Comparison of ENCODE assay signal across 8 mouse cellular contexts in the genomic region with DNA sequence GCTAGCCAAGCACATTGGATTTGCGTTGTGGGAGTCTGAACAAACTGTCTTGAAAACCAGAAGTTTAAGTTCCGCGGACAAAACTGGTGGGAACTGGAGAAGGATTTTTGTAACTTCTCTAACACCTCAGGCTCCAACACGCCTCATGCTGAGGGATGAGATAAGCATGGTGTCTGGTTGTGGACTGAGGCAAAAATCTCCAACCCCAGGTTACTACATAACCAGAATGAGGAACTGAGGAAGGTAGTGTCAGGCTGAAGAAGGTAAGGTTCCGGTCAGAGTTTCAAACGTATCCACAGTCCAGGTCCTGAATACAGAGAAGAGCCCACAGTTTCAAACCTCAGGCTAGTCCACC. TPM values are rescaled to one million over a fixed set of nuclear protein-coding genes. Genes with fewer than 3 reads are reported as not detected.
DNase-seq lines count a peak whose midpoint lies in the region; ATAC-seq and TF ChIP-seq lines count a peak whose summit lies in the region.

No protein-coding gene starts in this region.

- H3K9me3 ChIP-seq in kidney, postnatal 0 days (replicated peaks; ENCODE audit: low read length): no peaks in the 10 kb centered on the region
- no peaks in the 10 kb centered on the region for H3K9me3 ChIP-seq in embryonic facial prominence, embryonic 12.5 days
- H3K9me3 ChIP-seq in intestine, embryonic 14.5 days (ENCODE audit: control insufficient read depth, low read length): no peaks in the 10 kb centered on the region
- H3K9me3 ChIP-seq in midbrain, embryonic 16.5 days (replicated peaks; ENCODE audit: control insufficient read depth, low read length, poor library complexity, severe bottlenecking): no peaks in the 10 kb centered on the region

- H3K4me3 ChIP-seq in kidney, postnatal 0 days (replicated peaks; ENCODE audit: low read depth, low read length): peak overlapping the region; percentile 81
- H3K4me3 ChIP-seq in embryonic facial prominence, embryonic 12.5 days: peak overlapping the region; percentile 73
- H3K4me3 ChIP-seq in intestine, embryonic 14.5 days (ENCODE audit: low read depth, low read length): peak overlapping the region; percentile 58
- peak overlapping the region; percentile 81 for H3K4me3 ChIP-seq in midbrain, embryonic 16.5 days (ENCODE audit: low read depth, low read length)

- DNase-seq in kidney, postnatal 0 days (ENCODE audit: low spot score): no peak
- no peak for DNase-seq in kidney, adult 18-20 months
- DNase-seq in intestine, embryonic 14.5 days (ENCODE audit: low spot score): no peak
- no peak for DNase-seq in embryo, embryonic 10 days (ENCODE audit: low spot score)
- DNase-seq in frontal cortex, adult 2 months (ENCODE audit: extremely low spot score in 1 of 2, low spot score in 1 of 2): no peak

- no peak for TF ChIP-seq CTCF in kidney, postnatal 0 days (IDR thresholded peaks at IDR 0.05; ENCODE audit: low read depth)

- no peaks in the 10 kb centered on the region for H3K36me3 ChIP-seq in kidney, postnatal 0 days (ENCODE audit: insufficient read depth, low read length)
- no peaks in the 10 kb centered on the region for H3K36me3 ChIP-seq in embryonic facial prominence, embryonic 12.5 days
- no peaks in the 10 kb centered on the region for H3K36me3 ChIP-seq in intestine, embryonic 14.5 days (ENCODE audit: control insufficient read depth, insufficient read depth, low read length)
- no peaks in the 10 kb centered on the region for H3K36me3 ChIP-seq in midbrain, embryonic 16.5 days (ENCODE audit: control insufficient read depth, insufficient read depth, low read length)

- no peak for ATAC-seq in kidney, postnatal 0 days (replicated peaks; ENCODE audit: low FRiP score, low read depth)
- no peak; the same call in 1 of the 2 replicates for ATAC-seq in embryonic facial prominence, embryonic 12.5 days (ENCODE audit: insufficient number of reproducible peaks, insufficient read depth, low FRiP score, low TSS enrichment)
- no peak; the same call in 1 of the 2 replicates for ATAC-seq in intestine, embryonic 14.5 days (replicated peaks; ENCODE audit: low FRiP score, low TSS enrichment, low read depth)
- ATAC-seq in midbrain, embryonic 16.5 days: no peak
- ATAC-seq in frontal cortex, adult (ENCODE audit: low TSS enrichment): no peak; the same call in 1 of the 2 replicates

- H3K4me1 ChIP-seq in kidney, postnatal 0 days (replicated peaks; ENCODE audit: insufficient read depth, low read length): peaks cover 13% of the 10 kb centered on the region; the same call in 1 of the 2 replicates
- peaks cover 17% of the 10 kb centered on the region; the same call in 1 of the 2 replicates for H3K4me1 ChIP-seq in embryonic facial prominence, embryonic 12.5 days
- peaks cover 18% of the 10 kb centered on the region for H3K4me1 ChIP-seq in intestine, embryonic 14.5 days (replicated peaks; ENCODE audit: control insufficient read depth, insufficient read depth, low read length)
- H3K4me1 ChIP-seq in midbrain, embryonic 16.5 days (ENCODE audit: control insufficient read depth, insufficient read depth, low read length): peaks cover 6% of the 10 kb centered on the region

- H3K4me2 ChIP-seq in kidney, postnatal 0 days (ENCODE audit: low read length): peak overlapping the region; percentile 86
- peak overlapping the region; percentile 64 for H3K4me2 ChIP-seq in embryonic facial prominence, embryonic 12.5 days (replicated peaks)
- peak overlapping the region; percentile 65 for H3K4me2 ChIP-seq in intestine, embryonic 14.5 days (ENCODE audit: low read length)
- H3K4me2 ChIP-seq in midbrain, embryonic 16.5 days (ENCODE audit: low read length): peak overlapping the region; percentile 89

- no peaks in the 10 kb centered on the region for H3K27me3 ChIP-seq in kidney, postnatal 0 days (ENCODE audit: insufficient read depth, low read length)
- no peaks in the 10 kb centered on the region for H3K27me3 ChIP-seq in embryonic facial prominence, embryonic 12.5 days
- H3K27me3 ChIP-seq in intestine, embryonic 14.5 days (replicated peaks; ENCODE audit: control insufficient read depth, insufficient read depth, low read length): no peaks in the 10 kb centered on the region
- no peaks in the 10 kb centered on the region for H3K27me3 ChIP-seq in midbrain, embryonic 16.5 days (ENCODE audit: control insufficient read depth, insufficient read depth, low read depth, low read length)

- WGBS in kidney, postnatal 0 days: 35% methylated on average over 6 of the region's 6 CpGs
- WGBS in embryonic facial prominence, embryonic 12.5 days: 29% methylated on average over 6 of the region's 6 CpGs
- 27% methylated on average over 6 of the region's 6 CpGs for WGBS in intestine, embryonic 14.5 days
- 31% methylated on average over 6 of the region's 6 CpGs for whole genome bisulfite sequencing in midbrain, embryonic 16.5 days

- 0 out of 2 replicates have a peak overlapping the region, but pooled peaks have one; percentile 47 for H3K27ac ChIP-seq in kidney, postnatal 0 days
- no peak overlapping the region for H3K27ac ChIP-seq in embryonic facial prominence, embryonic 12.5 days
- no peak overlapping the region for H3K27ac ChIP-seq in intestine, embryonic 14.5 days (ENCODE audit: low read depth)
- H3K27ac ChIP-seq in midbrain, embryonic 16.5 days (ENCODE audit: low read length): no peak overlapping the region

- H3K9ac ChIP-seq in kidney, postnatal 0 days (ENCODE audit: low read depth, low read length): no peak overlapping the region
- no peak overlapping the region for H3K9ac ChIP-seq in embryonic facial prominence, embryonic 12.5 days
- H3K9ac ChIP-seq in intestine, embryonic 14.5 days (ENCODE audit: low read length): no peak overlapping the region
- no peak overlapping the region for H3K9ac ChIP-seq in midbrain, embryonic 16.5 days (ENCODE audit: low read depth, low read length)

RNA-seq across cellular contexts. Expression of a gene that starts 0.5 kb away (rescaled TPM):
- 69.2 and 75.7 TPM in 2 replicates for polyA plus RNA-seq in kidney, postnatal 0 days (2015; fragmentation: Nextera tagmentation; extraction: Ambion mirVana)
- 31.0 and 33.5 TPM in 2 replicates for polyA plus RNA-seq in embryonic facial prominence, embryonic 12.5 days (2016; fragmentation: Nextera tagmentation; extraction: Ambion mirVana)
- polyA plus RNA-seq in intestine, embryonic 14.5 days (2014; fragmentation: Nextera tagmentation; extraction: Ambion mirVana): 82.2 and 85.2 TPM in 2 replicates
- 19.4 and 20.0 TPM in 2 replicates for polyA plus RNA-seq in midbrain, embryonic 16.5 days (2015; fragmentation: Nextera tagmentation; extraction: Ambion mirVana)
- polyA plus RNA-seq in frontal cortex, adult 2 months (2012; rRNA removed): 19.4 and 22.7 TPM in 2 replicates

RNA-seq across cellular contexts. Expression of a gene that starts 30.5 kb away (rescaled TPM):
- polyA plus RNA-seq in kidney, postnatal 0 days (2015; fragmentation: Nextera tagmentation; extraction: Ambion mirVana): not detected in 2 replicates
- not detected in 2 replicates for polyA plus RNA-seq in embryonic facial prominence, embryonic 12.5 days (2016; fragmentation: Nextera tagmentation; extraction: Ambion mirVana)
- not detected in 2 replicates for polyA plus RNA-seq in intestine, embryonic 14.5 days (2014; fragmentation: Nextera tagmentation; extraction: Ambion mirVana)
- not detected in 2 replicates for polyA plus RNA-seq in midbrain, embryonic 16.5 days (2015; fragmentation: Nextera tagmentation; extraction: Ambion mirVana)
- polyA plus RNA-seq in frontal cortex, adult 2 months (2012; rRNA removed): not detected in 2 replicates
